Comparison of ENCODE assay signal across 22 mouse cellular contexts in genomic region chr16:54707880-54708279, GRCm38 (mm10).
DNase-seq lines count a peak whose midpoint lies in the region; ATAC-seq lines count a peak whose summit lies in the region.
"Had no signal": no experiment of that assay in that cellular context is flagged by ENCODE, and none has a peak within 500 bp of the region (broad histone marks: within the 10 kb centered on the region; RNA-seq: fewer than 3 reads in every experiment).

No protein-coding gene starts in this region.

- H3K27me3 ChIP-seq in forebrain, embryonic 12.5 days = no peaks in the 10 kb centered on the region
- H3K27me3 ChIP-seq: CH12.LX had no signal

- WGBS in forebrain, embryonic 12.5 days = 73% methylated on average over 3 of the region's 3 CpGs

- H3K36me3 ChIP-seq in forebrain, embryonic 12.5 days (replicated peaks) = no peaks in the 10 kb centered on the region
- H3K36me3 ChIP-seq: G1E had no signal

- no peak overlapping the region for H3K27ac ChIP-seq in forebrain, embryonic 12.5 days

- ATAC-seq in frontal cortex, adult (ENCODE audit: low TSS enrichment) = peak; percentile 96
- no peak for ATAC-seq in forebrain, embryonic 12.5 days (ENCODE audit: low FRiP score)
- ATAC-seq: activated CD4-positive, CD25-positive, alpha-beta regulatory T cell, adult 4 months; CD4-positive, CD25-positive, alpha-beta regulatory T cell, adult 4 months; Patski had no signal

- DNase-seq in frontal cortex, postnatal 10 days (ENCODE audit: low spot score in 2 of 2) = no peak
- DNase-seq in brain, adult 2 months (ENCODE audit: low read depth, low spot score) = peak; percentile 6
- peak; percentile 6 for DNase-seq in telencephalon, adult 2 months (ENCODE audit: low read depth, low spot score)
- no peak for DNase-seq in thymus, postnatal 14 days
- DNase-seq: adrenal gland, adult 2 months; adrenal gland, adult 8-10 months; adrenal gland, postnatal 10 days; adrenal gland, postnatal 14 days; adrenal gland, postnatal 25 days; adrenal gland, postnatal 36 days; B cell, adult 2 months; cerebellum, adult 11 months; cerebellum, adult 11-12 months; cerebellum, adult 18-20 months; cerebellum, adult 2 months had no signal

- H3K4me2 ChIP-seq in forebrain, embryonic 12.5 days = no peak overlapping the region

- no peak overlapping the region for H3K4me3 ChIP-seq in forebrain, embryonic 12.5 days (replicated peaks)

- no peaks in the 10 kb centered on the region for H3K9me3 ChIP-seq in forebrain, embryonic 12.5 days
- H3K9me3 ChIP-seq: G1E had no signal

- H3K9ac ChIP-seq in forebrain, embryonic 12.5 days = no peak overlapping the region

- H3K4me1 ChIP-seq in forebrain, embryonic 12.5 days = no peaks in the 10 kb centered on the region

Comparison
In these comparisons a context has a peak if more than half of its experiments do, and no peak if none do; other contexts are left out.
1. DNase-seq: peak in brain, adult 2 months (single experiment) and telencephalon, adult 2 months (single experiment); none in frontal cortex, postnatal 10 days (0 of 2) and thymus, postnatal 14 days (single experiment).